Mouse (Mus musculus) kidney, embryonic 14.5 days (tissue): ENCODE results near the gene Ttll8. TPM values are rescaled to one million over a fixed set of nuclear protein-coding genes. Genes with fewer than 3 reads are reported as not detected.

ENCODE experiments used
- ATAC-seq: fragments of 200-750 bp; cut with Nextera tagmentation; 2 replicates; pipeline ENCODE4 v1.8.0; 2017; ENCODE audit warnings: moderate number of reproducible peaks, mild to moderate bottlenecking, moderate TSS enrichment, moderate library complexity; ENCODE audit not compliant: low FRiP score, low TSS enrichment
- H3K27ac ChIP-seq: fragments of 300-500 bp; sonication (generic); 2 replicates; pipeline ENCODE4 v1.5.1; 2014; ENCODE audit warnings: low read depth, mild to moderate bottlenecking, low read length, moderate library complexity, mixed read lengths
- H3K27me3 ChIP-seq: fragments of 300-500 bp; sonication (generic); 2 replicates; pipeline ENCODE4 v1.6.1; 2014; ENCODE audit warnings: mild to moderate bottlenecking, low read length; ENCODE audit not compliant: control insufficient read depth, insufficient read depth
- H3K36me3 ChIP-seq: fragments of 300-500 bp; sonication (generic); 2 replicates; pipeline ENCODE4 v1.6.1; 2014; ENCODE audit warnings: low read length, mixed read lengths; ENCODE audit not compliant: control insufficient read depth, insufficient read depth
- H3K4me1 ChIP-seq: fragments of 300-500 bp; sonication (generic); 2 replicates; pipeline ENCODE4 v1.6.1; 2014; ENCODE audit warnings: low read length, mixed read lengths; ENCODE audit not compliant: control insufficient read depth, insufficient read depth
- H3K4me2 ChIP-seq: fragments of 300-500 bp; sonication (generic); replicated peaks from 2 replicates; pipeline ENCODE4 v1.6.1; 2014; ENCODE audit warnings: low read depth, mild to moderate bottlenecking, low read length
- H3K4me3 ChIP-seq: fragments of 300-500 bp; sonication (generic); 2 replicates; pipeline ENCODE4 v1.5.1; 2014; ENCODE audit warnings: mild to moderate bottlenecking, low read length
- H3K9ac ChIP-seq: fragments of 300-500 bp; sonication (generic); 2 replicates; pipeline ENCODE4 v1.6.1; 2014; ENCODE audit warnings: low read depth, mild to moderate bottlenecking, low read length, moderate library complexity
- H3K9me3 ChIP-seq: fragments of 300-500 bp; sonication (generic); 2 replicates; pipeline ENCODE4 v1.6.1; 2016; ENCODE audit warnings: low read length; ENCODE audit not compliant: control insufficient read depth
- WGBS: fragments of 180-500 bp; shearing (Covaris S2); extraction: QIAGEN DNeasy Blood & Tissue Kit; methylation state at CpG from one replicate; pipeline ENCODE4 v1.1.7; 2014; 5-methylcytosine and 5-hydroxymethylcytosine counted together
- polyA plus RNA-seq: library from polyadenylated mRNA; unstranded; fragments of >200 nt; fragmentation: Nextera tagmentation; extraction: Ambion mirVana; gene quantifications from 2 replicates; pipeline ENCODE4 v1.2.1, GENCODE M21; 2014

Ttll8 gene
- polyA plus RNA-seq, 1 experiment from 2014 or later = not detected

DNA sequence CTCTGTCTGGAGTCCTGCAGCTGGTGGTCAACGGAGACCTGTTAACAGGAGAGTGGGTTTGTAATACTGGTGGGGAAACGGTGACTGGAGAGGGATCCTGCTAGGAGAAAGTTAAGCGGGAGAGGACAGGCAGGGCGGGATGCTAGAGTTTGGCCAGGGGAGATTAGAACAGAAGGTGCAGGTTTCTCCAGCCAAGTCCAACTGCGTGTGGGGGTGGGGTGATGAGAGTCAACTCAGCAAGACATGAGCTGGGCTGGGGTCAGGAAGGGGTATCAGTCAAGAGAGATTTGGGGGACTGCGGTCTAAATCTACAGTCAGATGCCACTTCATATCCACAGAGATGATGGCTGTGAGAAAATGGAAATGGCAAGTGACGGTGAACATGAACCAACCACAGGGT, 109.3 kb downstream of the Ttll8 start:
- H3K27ac ChIP-seq = no peak overlapping the region
- H3K9ac ChIP-seq = no peak overlapping the region
- no peak for ATAC-seq
- no peak overlapping the region for H3K4me2 ChIP-seq
- H3K4me3 ChIP-seq = no peak overlapping the region
- H3K36me3 ChIP-seq = no peaks in the 10 kb centered on the region
- H3K27me3 ChIP-seq = no peaks in the 10 kb centered on the region
- no peaks in the 10 kb centered on the region for H3K9me3 ChIP-seq
- H3K4me1 ChIP-seq = no peaks in the 10 kb centered on the region
- 88% methylated on average over 7 of the region's 7 CpGs for WGBS

DNA sequence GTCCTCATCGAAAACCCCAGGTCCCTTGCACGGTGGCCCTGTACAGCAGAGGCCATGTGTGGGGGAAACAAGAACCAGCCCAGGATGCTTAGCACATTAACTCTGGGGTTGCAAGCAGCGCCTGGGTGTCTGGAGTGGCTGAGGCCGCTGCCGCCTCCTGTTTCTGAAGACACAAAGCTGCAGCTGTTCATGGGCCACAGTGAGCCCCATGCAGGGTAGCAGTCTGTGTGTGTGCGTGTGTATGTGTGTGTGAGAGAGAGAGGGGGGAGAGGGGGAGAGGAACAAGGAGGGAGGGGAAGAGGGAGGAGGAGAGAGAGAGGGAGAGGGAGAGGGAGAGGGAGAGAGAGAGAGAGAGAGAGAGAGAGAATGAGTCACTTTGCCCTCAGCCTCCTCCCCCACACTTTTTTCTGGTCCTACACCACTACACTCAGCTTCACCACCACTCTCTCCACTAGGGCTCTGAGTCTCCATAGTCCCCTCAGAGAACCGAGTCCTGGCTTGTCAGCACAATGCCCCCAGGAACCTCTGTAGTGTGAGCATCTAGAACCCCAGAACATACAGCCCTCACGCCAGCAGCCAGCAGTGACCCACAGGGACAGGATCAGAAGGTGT, 110.6 kb downstream of the Ttll8 start:
- H3K27ac ChIP-seq = no peak overlapping the region

DNA sequence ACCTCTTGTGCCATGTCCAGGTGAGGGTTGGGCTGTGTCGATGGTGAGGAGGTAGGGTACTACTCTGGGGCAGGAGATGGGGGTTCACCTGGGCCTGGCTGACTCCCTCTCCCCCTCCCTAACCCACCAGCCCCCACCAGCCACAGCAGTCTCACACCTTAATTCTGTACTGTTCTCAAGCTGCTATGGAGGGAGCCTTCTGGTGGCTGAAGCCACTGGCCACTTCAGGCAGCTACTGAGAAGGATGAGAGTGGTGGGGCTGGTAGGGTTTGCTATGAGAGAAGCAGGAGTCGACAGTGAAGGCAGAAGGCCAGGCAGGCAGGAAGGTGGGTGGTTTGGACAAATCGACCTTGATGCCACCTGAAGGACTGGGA, 111.9 kb downstream of the Ttll8 start:
- no peaks in the 10 kb centered on the region for H3K27me3 ChIP-seq

More for the DNA sequence above, 110.6 kb downstream of the Ttll8 start:
- Histone ChIP-seq H3K4me2 (no peak overlapping the region), H3K4me3 (no peak overlapping the region), H3K9me3 (no peaks in the 10 kb centered on the region), H3K27me3 (no peaks in the 10 kb centered on the region), H3K4me1 (peaks cover 5% of the 10 kb centered on the region; the same call in 1 of the 2 replicates), H3K9ac (no peak overlapping the region), H3K36me3 (no peaks in the 10 kb centered on the region)
- WGBS = 38% methylated on average over 8 of the region's 8 CpGs
- no peak for ATAC-seq

DNA sequence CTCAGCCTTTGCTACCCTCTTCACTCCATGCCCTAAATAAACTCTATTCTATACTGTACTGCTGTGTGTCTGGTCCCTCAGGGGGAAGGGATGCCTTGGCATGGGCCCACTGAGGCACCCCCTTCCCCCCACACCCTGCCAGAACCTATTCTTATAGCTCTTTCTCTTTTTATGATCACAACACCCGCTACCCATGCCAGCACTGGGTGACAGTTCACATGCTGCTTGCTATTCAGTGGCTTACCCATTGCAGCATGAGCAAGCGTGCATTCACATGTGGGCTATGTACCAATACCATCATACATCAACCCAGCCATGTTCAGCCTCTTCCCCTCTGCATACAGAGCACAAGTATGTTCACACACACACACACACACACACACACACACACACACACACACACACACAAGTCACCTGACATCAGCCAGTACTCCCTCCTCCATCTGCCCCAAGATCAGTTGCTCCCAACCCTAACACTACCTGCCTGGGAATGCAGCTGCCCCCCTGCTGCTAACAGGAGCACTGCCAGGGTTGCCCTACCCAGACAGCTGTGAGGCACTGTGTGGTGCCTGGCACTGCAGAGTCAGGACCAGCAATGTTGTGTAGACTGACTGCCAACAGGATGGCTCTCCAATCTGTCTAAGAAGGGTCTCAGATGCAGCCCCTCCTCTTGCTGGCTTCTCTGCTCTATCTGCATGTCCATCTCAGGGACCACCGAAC, 112.5 kb downstream of the Ttll8 start:
- Histone ChIP-seq H3K4me1 (peaks cover 10% of the 10 kb centered on the region; the same call in 1 of the 2 replicates), H3K4me2 (no peak overlapping the region), H3K9ac (no peak overlapping the region), H3K4me3 (no peak overlapping the region), H3K27ac (no peak overlapping the region), H3K27me3 (no peaks in the 10 kb centered on the region), H3K36me3 (no peaks in the 10 kb centered on the region), H3K9me3 (no peaks in the 10 kb centered on the region)
- WGBS = 91% methylated on average over 3 of the region's 3 CpGs
- ATAC-seq = no peak

More for the DNA sequence above, 111.9 kb downstream of the Ttll8 start:
- Histone ChIP-seq H3K9ac (no peak overlapping the region), H3K4me3 (no peak overlapping the region), H3K4me2 (no peak overlapping the region), H3K27ac (no peak overlapping the region), H3K9me3 (no peaks in the 10 kb centered on the region), H3K36me3 (no peaks in the 10 kb centered on the region), H3K4me1 (peaks cover 10% of the 10 kb centered on the region; the same call in 1 of the 2 replicates)
- no peak for ATAC-seq
- WGBS = 68% methylated on average over 3 of the region's 3 CpGs

DNA sequence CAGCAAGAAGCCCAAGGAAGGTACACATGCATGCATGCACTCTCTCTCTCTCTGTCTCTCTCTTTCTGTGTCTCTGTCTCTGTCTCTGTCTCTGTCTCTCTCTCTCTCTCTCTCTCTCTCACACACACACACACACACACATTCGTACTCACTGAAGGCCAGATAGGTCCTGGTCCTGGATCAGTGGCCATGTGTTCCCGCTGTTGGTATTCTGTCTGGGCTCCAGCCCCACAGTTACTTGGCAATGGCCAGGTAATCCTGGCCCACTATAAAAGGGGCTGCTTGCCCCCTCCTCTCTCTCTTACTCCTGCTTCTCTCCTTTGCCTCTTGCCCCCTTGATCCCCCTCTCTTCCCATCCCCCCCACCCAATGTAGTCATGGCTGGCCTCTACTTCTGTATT, 113.1 kb downstream of the Ttll8 start:
- Histone ChIP-seq H3K9ac (no peak overlapping the region), H3K36me3 (no peaks in the 10 kb centered on the region), H3K4me3 (no peak overlapping the region), H3K4me2 (no peak overlapping the region), H3K4me1 (peaks cover 10% of the 10 kb centered on the region; the same call in 1 of the 2 replicates), H3K27me3 (no peaks in the 10 kb centered on the region), H3K9me3 (no peaks in the 10 kb centered on the region), H3K27ac (no peak overlapping the region)
- no peak for ATAC-seq
- WGBS = 91% methylated on average over 2 of the region's 2 CpGs

Other genes starting within 250 kb of the Ttll8 start
- gene Brd1, start 220.2 kb downstream of the Ttll8 start, polyA plus RNA-seq = 26.0 and 27.2 TPM in 2 replicates
- 12.4 and 26.8 TPM in 2 replicates for gene Zbed4, start 202.8 kb downstream of the Ttll8 start, polyA plus RNA-seq
- 8.6 and 13.7 TPM in 2 replicates for gene Alg12, start 135.1 kb downstream of the Ttll8 start, polyA plus RNA-seq
- gene Creld2, start 134.8 kb downstream of the Ttll8 start, polyA plus RNA-seq = 80.3 and 100 TPM in 2 replicates
- gene Pim3, start 92.2 kb downstream of the Ttll8 start, polyA plus RNA-seq = 37.4 and 46.2 TPM in 2 replicates
- not detected in 2 replicates for gene Mlc1, start 24.6 kb upstream of the Ttll8 start, polyA plus RNA-seq
- not detected in 2 replicates for gene Mov10l1, start 28.5 kb upstream of the Ttll8 start, polyA plus RNA-seq
- gene Panx2, start 105.3 kb upstream of the Ttll8 start, polyA plus RNA-seq = 0.06 and 0.77 TPM in 2 replicates
- gene Trabd, start 120.7 kb upstream of the Ttll8 start, polyA plus RNA-seq = 37.9 and 49.3 TPM in 2 replicates
- gene Selenoo, start 134.7 kb upstream of the Ttll8 start, polyA plus RNA-seq = 18.8 and 21.4 TPM in 2 replicates
- gene Tubgcp6, start 168.7 kb upstream of the Ttll8 start, polyA plus RNA-seq = 10.9 and 21.0 TPM in 2 replicates
- 9.2 and 12.9 TPM in 2 replicates for gene Hdac10, start 174.3 kb upstream of the Ttll8 start, polyA plus RNA-seq
- 20.8 and 23.4 TPM in 2 replicates for gene Mapk12, start 186.3 kb upstream of the Ttll8 start, polyA plus RNA-seq
- 8.4 and 14.8 TPM in 2 replicates for gene Mapk11, start 195.2 kb upstream of the Ttll8 start, polyA plus RNA-seq
- gene Plxnb2, start 226.4 kb upstream of the Ttll8 start, polyA plus RNA-seq = 124 and 165 TPM in 2 replicates
- gene Dennd6b, start 242.1 kb upstream of the Ttll8 start, polyA plus RNA-seq = 15.8 and 16.6 TPM in 2 replicates